Mouse (Mus musculus) liver, embryonic 14.5 days (tissue): Measurements from ENCODE around the gene Vps29. TPM values are rescaled to one million over a fixed set of nuclear protein-coding genes. Genes with fewer than 3 reads are reported as not detected.

Experiments
- ATAC-seq: fragments of 200-750 bp; cut with Nextera tagmentation; 2 replicates; pipeline ENCODE4 v1.8.0; 2017; ENCODE audit warnings: moderate number of reproducible peaks, mild to moderate bottlenecking, moderate library complexity; ENCODE audit not compliant: insufficient read depth
- DNase-seq, 3 experiments: peaks; one replicate each; pipeline ENCODE4 v3.0.0-alpha.2; 2012 to 2013; ENCODE audit warnings: low read depth in 3 of 3, low spot score in 3 of 3
- H3K27ac ChIP-seq: fragments of 300-500 bp; sonication (generic); 2 replicates; pipeline ENCODE4 v1.5.1; 2014; ENCODE audit warnings: moderate library complexity, mild to moderate bottlenecking, control low read depth, inconsistent platforms
- H3K27me3 ChIP-seq: fragments of 300-500 bp; sonication (generic); 2 replicates; pipeline ENCODE4 v1.6.1; 2014; ENCODE audit warnings: mild to moderate bottlenecking, low read length, moderate library complexity; ENCODE audit not compliant: control insufficient read depth, insufficient read depth
- H3K36me3 ChIP-seq: fragments of 300-500 bp; sonication (generic); replicated peaks from 2 replicates; pipeline ENCODE4 v1.6.1; 2014; ENCODE audit warnings: low read depth; ENCODE audit not compliant: control insufficient read depth, insufficient read depth
- H3K4me1 ChIP-seq, 2 experiments: fragments of 200-500 bp in 1 of 2; fragments of 300-500 bp in 1 of 2; sonication (generic) in 1 of 2; replicated peaks; 2 replicates each; pipeline ENCODE4 v1.6.1; 2012 to 2014; ENCODE audit warnings: antibody characterized with exemption in 1 of 2, inconsistent platforms in 1 of 2, low read length in 1 of 2; ENCODE audit not compliant: control insufficient read depth in 2 of 2, insufficient read depth in 2 of 2
- H3K4me2 ChIP-seq: fragments of 300-500 bp; sonication (generic); 2 replicates; pipeline ENCODE4 v1.6.1; 2014; ENCODE audit warnings: low read depth, mild to moderate bottlenecking, control low read depth, moderate library complexity
- H3K4me3 ChIP-seq, 2 experiments: fragments of 200-500 bp in 1 of 2; fragments of 300-500 bp in 1 of 2; sonication (generic) in 1 of 2; 2 replicates each; pipeline ENCODE4 v1.5.1; 2012 to 2014; ENCODE audit warnings: low read depth in 2 of 2, low read length in 2 of 2, mild to moderate bottlenecking in 2 of 2, control low read depth in 1 of 2, inconsistent platforms in 1 of 2, moderate library complexity in 1 of 2; ENCODE audit not compliant: insufficient read depth in 1 of 2
- H3K9ac ChIP-seq: fragments of 300-500 bp; sonication (generic); replicated peaks from 2 replicates; pipeline ENCODE4 v1.6.1; 2014; ENCODE audit warnings: mild to moderate bottlenecking, control low read depth, moderate library complexity
- H3K9me3 ChIP-seq: fragments of 300-500 bp; sonication (generic); 2 replicates; pipeline ENCODE4 v1.6.1; 2016; ENCODE audit warnings: low read length, mixed read lengths; ENCODE audit not compliant: control insufficient read depth
- CTCF ChIP-seq: IDR thresholded peaks from 2 replicates; pipeline ENCODE4 v1.5.1; 2016; ENCODE audit warnings: antibody characterized with exemption, low read depth, control low read depth
- EP300 ChIP-seq: IDR thresholded peaks from 2 replicates; pipeline ENCODE4 v1.6.1; 2016; ENCODE audit warnings: antibody characterized with exemption, low read depth
- WGBS: fragments of 180-500 bp; shearing (Covaris S2); extraction: QIAGEN DNeasy Blood & Tissue Kit; methylation state at CpG from one replicate; pipeline ENCODE4 v1.1.7; 2014; ENCODE audit not compliant: insufficient replicate concordance; 5-methylcytosine and 5-hydroxymethylcytosine counted together
- polyA plus RNA-seq, 2 experiments: library from polyadenylated mRNA; depleted of rRNA in 1 of 2; stranded (reverse) in 1 of 2; unstranded in 1 of 2; fragments of >200 nt; fragmentation: Nextera tagmentation in 1 of 2; extraction: Ambion mirVana in 1 of 2; gene quantifications; 2 replicates each; pipeline versions ENCODE4 v1.2.1 to v1.2.3; 2012 to 2014

Gene Vps29
- polyA plus RNA-seq, 2 experiments = 48.1 to 130 TPM

DNA sequence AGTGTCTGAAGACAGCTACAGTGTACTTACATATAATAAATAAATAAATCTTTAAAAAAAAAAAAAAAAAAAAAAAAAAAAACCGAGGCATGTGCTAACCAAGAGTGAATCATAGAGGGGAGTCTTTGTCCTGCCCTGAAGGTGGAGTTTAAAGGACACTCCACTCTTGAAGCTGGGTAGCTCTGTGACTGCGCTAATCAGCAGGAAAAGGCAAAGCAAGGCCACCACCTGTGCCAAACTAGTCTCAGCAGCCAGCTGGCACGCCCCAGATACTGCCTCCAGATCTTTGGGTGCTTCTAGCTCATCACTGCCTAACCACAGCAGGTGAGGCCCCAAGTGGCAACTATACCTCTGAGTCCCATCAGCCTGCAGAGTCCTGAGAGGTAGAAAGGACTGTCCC lies 19.5 kb upstream of the Vps29 start:
- H3K4me2 ChIP-seq = no peak overlapping the region
- H3K4me1 ChIP-seq = no peaks in the 10 kb centered on the region
- H3K4me3 ChIP-seq = no peak overlapping the region
- no peaks in the 10 kb centered on the region for H3K36me3 ChIP-seq
- TF ChIP-seq EP300 (no peak), CTCF (no peak)
- DNase-seq (no peak), ATAC-seq (no peak)
- H3K27me3 ChIP-seq = no peaks in the 10 kb centered on the region
- no peak overlapping the region for H3K9ac ChIP-seq
- 53% methylated on average over 3 of the region's 3 CpGs for WGBS
- no peak overlapping the region for H3K27ac ChIP-seq
- H3K9me3 ChIP-seq = no peaks in the 10 kb centered on the region

DNA sequence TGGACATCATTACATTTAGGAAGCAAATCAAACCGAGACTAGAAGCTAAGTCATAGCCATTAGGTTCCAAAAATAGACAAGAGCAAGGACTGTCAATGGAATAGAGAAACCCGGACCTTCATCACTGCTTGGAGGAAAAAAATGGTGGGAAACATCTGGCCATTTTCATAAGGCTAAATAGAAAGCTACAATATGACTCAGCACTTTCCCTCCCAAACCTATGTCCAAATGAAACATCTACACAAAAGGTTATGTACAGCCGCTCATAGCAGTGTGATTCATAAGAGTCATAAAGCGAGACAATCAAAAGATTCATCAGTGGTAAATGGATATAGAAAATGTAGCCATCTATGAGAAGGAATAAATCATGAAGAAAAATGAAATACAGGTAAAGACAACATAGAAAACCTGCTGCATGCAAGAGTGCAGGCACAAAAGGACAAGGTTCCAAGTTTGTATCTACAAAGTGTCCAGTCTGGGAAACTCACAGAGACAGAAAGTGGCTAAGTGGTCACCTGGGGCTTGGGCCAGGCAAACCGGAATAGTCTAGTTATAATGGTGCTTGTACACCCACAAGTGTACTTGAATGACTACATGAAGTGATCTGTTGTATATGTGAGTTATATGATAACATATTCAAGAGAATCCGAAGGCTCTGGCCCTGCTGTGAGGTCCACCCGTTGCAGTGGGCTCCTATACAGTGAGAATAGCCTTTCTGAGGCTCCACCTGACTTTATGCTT lies 17.4 kb upstream of the Vps29 start:
- TF ChIP-seq EP300 = no peak
- no peak for TF ChIP-seq CTCF
- Histone ChIP-seq H3K9me3 (no peaks in the 10 kb centered on the region), H3K4me2 (no peak overlapping the region), H3K9ac (no peak overlapping the region), H3K27me3 (no peaks in the 10 kb centered on the region), H3K4me1 (no peaks in the 10 kb centered on the region), H3K4me3 (no peak overlapping the region), H3K36me3 (no peaks in the 10 kb centered on the region), H3K27ac (no peak overlapping the region)
- WGBS = 69% methylated on average over 7 of the region's 7 CpGs
- DNase-seq = no peak
- no peak for ATAC-seq

DNA sequence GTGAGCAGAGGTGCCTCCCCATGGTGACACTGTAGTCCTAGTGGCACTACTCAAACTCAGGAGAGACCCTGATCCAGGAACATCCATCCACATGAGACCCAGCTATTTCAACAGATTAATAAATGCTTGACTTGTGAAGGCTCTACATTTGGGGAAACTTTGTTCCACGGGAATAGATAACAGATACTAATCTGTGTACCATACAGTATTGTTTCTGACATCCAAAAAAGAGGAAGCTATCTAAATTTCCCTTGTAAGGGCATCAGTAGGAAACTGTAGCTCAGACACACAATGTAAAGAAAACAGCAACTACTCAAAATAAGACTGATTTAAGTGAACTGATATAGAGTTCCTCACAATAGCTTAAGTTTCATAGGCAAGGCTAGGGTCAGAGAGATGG lies 11.3 kb upstream of the Vps29 start:
- Histone ChIP-seq H3K4me2 (no peak overlapping the region), H3K9ac (no peak overlapping the region), H3K27me3 (no peaks in the 10 kb centered on the region), H3K4me1 (no peaks in the 10 kb centered on the region), H3K27ac (no peak overlapping the region), H3K9me3 (no peaks in the 10 kb centered on the region), H3K4me3 (no peak overlapping the region), H3K36me3 (no peaks in the 10 kb centered on the region)
- DNase-seq (no peak), ATAC-seq (no peak)
- TF ChIP-seq EP300 (no peak), CTCF (no peak)
- 13% methylated on average over 1 of the region's 1 CpGs for WGBS

DNA sequence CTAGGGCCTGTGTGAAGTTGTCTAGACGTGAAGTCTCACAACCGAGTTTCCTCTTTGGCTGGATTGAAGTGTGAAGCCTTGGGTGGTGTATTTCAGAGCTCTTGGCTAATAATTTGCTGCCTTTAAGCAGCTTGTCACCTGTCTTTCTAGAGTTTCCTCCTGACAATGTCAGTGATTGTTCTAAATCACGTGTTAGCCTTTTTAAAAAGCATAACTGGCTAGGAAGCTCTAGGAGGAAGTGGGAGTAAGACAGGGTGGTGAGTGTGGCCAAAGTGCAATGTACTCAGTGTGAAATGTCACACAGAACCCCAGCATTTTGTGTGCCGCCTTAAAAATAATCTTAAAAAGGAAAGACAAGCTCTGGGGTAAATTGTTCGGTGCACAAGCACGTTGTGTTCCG lies 10.4 kb upstream of the Vps29 start:
- H3K4me1 ChIP-seq = no peaks in the 10 kb centered on the region
- TF ChIP-seq EP300 (no peak), CTCF (no peak)
- no peak overlapping the region for H3K4me2 ChIP-seq
- H3K36me3 ChIP-seq = no peaks in the 10 kb centered on the region
- H3K9me3 ChIP-seq = no peaks in the 10 kb centered on the region
- no peaks in the 10 kb centered on the region for H3K27me3 ChIP-seq
- 39% methylated on average over 7 of the region's 7 CpGs for WGBS
- DNase-seq = peak in 1 of 3 experiments; percentile 4
- H3K27ac ChIP-seq = no peak overlapping the region
- no peak overlapping the region for H3K4me3 ChIP-seq
- no peak overlapping the region for H3K9ac ChIP-seq
- ATAC-seq = no peak

DNA sequence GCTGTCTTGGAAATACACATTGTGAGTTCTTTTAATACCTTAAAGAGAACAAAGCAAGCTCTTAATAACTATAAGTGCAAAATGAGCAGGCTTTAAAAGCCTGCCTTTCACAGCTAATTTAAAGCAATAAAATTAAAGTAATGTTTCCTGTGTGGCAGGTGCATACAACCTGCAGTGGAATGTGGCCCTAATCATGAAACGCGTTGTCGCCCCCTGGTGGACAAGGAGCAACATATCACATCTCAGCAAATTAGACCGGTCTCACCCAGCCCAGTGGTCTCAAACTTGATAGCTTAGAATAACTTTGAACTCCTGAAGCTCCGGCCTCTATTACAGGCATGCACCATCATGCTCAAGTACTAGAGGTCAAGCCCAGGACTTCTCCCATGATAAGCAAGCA lies 9.9 kb upstream of the Vps29 start:
- H3K9me3 ChIP-seq = no peaks in the 10 kb centered on the region
- H3K9ac ChIP-seq = no peak overlapping the region
- H3K4me2 ChIP-seq = no peak overlapping the region
- peak; percentile 43; the same call in 1 of the 2 replicates for ATAC-seq
- H3K4me3 ChIP-seq = no peak overlapping the region
- no peaks in the 10 kb centered on the region for H3K36me3 ChIP-seq
- TF ChIP-seq EP300 (no peak), CTCF (peak; percentile 95)
- WGBS = 9% methylated on average over 5 of the region's 5 CpGs
- peak; percentile 55 to 59 (median 57) for DNase-seq
- H3K27me3 ChIP-seq = no peaks in the 10 kb centered on the region
- no peaks in the 10 kb centered on the region for H3K4me1 ChIP-seq
- H3K27ac ChIP-seq = no peak overlapping the region
